Mouse (Mus musculus): Measurements from ENCODE around the gene Irf5. TPM values are rescaled to one million over a fixed set of nuclear protein-coding genes. Genes with fewer than 3 reads are reported as not detected.

Irf5 gene
- total RNA-seq, 1 experiment from 2014 or later: 2.6 TPM

Other genes with a start within 250 kb of the Irf5 start
- 0.33 TPM in 1 of 2 replicates, not detected in the other for gene Fam71f2, start 247.0 kb upstream of the Irf5 start, total RNA-seq (2021)
- gene Fam71f1, start 207.5 kb upstream of the Irf5 start, total RNA-seq (2021): not detected in 2 replicates
- gene Calu, start 178.6 kb upstream of the Irf5 start, total RNA-seq (2021): 126 and 127 TPM in 2 replicates
- gene Opn1sw, start 138.2 kb upstream of the Irf5 start, total RNA-seq (2021): 0.12 TPM in 1 of 2 replicates, not detected in the other
- gene Ccdc136, start 130.3 kb upstream of the Irf5 start, total RNA-seq (2021): 3.6 and 4.7 TPM in 2 replicates
- gene Flnc, start 93.4 kb upstream of the Irf5 start, total RNA-seq (2021): 1.4 and 1.8 TPM in 2 replicates
- 195 TPM in 2 replicates for gene Atp6v1f, start 58.9 kb upstream of the Irf5 start, total RNA-seq (2021)
- gene Atp6v1fnb, start 55.2 kb upstream of the Irf5 start, total RNA-seq (2021): not detected in 2 replicates
- 2.6 and 3.1 TPM in 2 replicates for gene Kcp, start 18.7 kb upstream of the Irf5 start, total RNA-seq (2021)
- 60.6 and 60.9 TPM in 2 replicates for gene Tnpo3, start 83.3 kb downstream of the Irf5 start, total RNA-seq (2021)
- 1.2 and 1.3 TPM in 2 replicates for gene Tspan33, start 167.6 kb downstream of the Irf5 start, total RNA-seq (2021)
- gene Smo, start 208.9 kb downstream of the Irf5 start, total RNA-seq (2021): 42.9 and 51.2 TPM in 2 replicates
- gene Ahcyl2, start 241.4 kb downstream of the Irf5 start, total RNA-seq (2021): 137 and 156 TPM in 2 replicates